Mouse (Mus musculus) lung, adult 2 months (tissue): ENCODE data around the gene Znhit2.

Experiments used
- CTCF ChIP-seq: fragments of 200-500 bp; IDR thresholded peaks from 2 replicates; pipeline ENCODE4 v1.5.1; 2011; ENCODE audit warnings: mild to moderate bottlenecking, low read length, control low read depth; ENCODE audit not compliant: insufficient read depth
- POLR2A ChIP-seq: fragments of 200-500 bp; IDR thresholded peaks from 2 replicates; pipeline ENCODE4 v1.6.1; 2011; ENCODE audit warnings: low read depth, mild to moderate bottlenecking, control low read depth, low read length, borderline replicate concordance; ENCODE audit errors: extremely low read depth

GRCm38 (mm10) chr19:6094119-6094518 is 33.1 kb downstream of the Znhit2 start, which contains the start of gene AC131692.1:
- TF ChIP-seq CTCF (no peak), POLR2A (no peak)
